Mouse (Mus musculus): Measurements from ENCODE around the gene Ptpa.

DNA sequence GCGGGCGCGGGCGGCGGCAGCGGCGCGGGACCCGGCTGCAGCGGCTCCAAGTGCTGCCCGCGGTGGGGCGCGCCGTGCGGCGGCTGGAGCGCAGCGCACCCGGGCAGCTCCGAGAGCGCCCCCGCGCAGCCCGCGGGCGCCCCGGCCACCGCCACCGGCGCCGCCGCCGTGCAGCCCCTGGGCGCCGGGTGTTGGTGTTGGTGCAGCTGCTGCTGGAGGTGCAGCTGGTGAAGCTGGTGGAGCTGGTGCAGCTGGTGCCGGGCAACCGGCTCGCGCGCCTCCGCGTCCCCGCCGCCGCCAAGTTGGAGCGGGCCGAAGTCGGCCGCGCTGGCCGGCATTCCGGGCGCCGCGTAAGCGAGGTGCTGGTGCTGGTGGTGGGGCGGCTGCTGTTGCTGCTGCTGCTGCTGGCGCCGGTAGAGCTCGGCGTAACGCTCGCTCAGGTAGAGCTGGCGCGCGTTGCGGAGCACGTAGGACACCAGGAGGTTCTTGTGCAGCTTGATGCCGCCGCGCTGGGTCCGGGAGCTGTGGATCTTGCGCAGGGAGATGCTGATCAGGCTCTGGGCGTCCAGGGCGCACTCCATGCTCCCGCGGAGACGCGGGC is 57.7 kb downstream of the Ptpa start:
- TF ChIP-seq CTCF (IDR thresholded peaks at IDR 0.05; ENCODE audit: extremely low read depth, insufficient read length, insufficient replicate concordance, low read depth, low read length) (no peak), POLR2A (IDR thresholded peaks at IDR 0.05; ENCODE audit: low read depth, low read length) (no peak)
